Mouse (Mus musculus) cerebellum, adult 2 months (tissue): ENCODE measurements at regions not wholly inside any gene's neighbourhood (a gene's known extent, or its start where the extent isn't known, plus 50 kb on each side); places are given as distances from the start of the nearest gene placed in this dataset.

Source experiments
- CTCF ChIP-seq: fragments of 200-500 bp; IDR thresholded peaks from 2 replicates; pipeline ENCODE4 v1.5.1; 2011; ENCODE audit warnings: low read depth, mild to moderate bottlenecking, control low read depth, low read length, moderate library complexity, borderline replicate concordance; ENCODE audit not compliant: insufficient read depth
- POLR2A ChIP-seq: fragments of 200-500 bp; IDR thresholded peaks from 2 replicates; pipeline ENCODE4 v1.6.1; 2011; ENCODE audit warnings: low read length, control low read depth, borderline replicate concordance; ENCODE audit not compliant: insufficient read depth

- TF ChIP-seq CTCF = no peak
- no peak for TF ChIP-seq POLR2A
Observed at GRCm38 (mm10) chr3:56433495-56433894, 250.0 kb upstream of the Nbea start.
